Mouse (Mus musculus) megakaryocyte, embryonic 14.5 days (primary cell): ENCODE results near the gene Lrrc72.

Source experiments
- FLI1 ChIP-seq: IDR thresholded peaks from 2 replicates; pipeline ENCODE4 v1.6.1; 2012; ENCODE audit warnings: low read length, inconsistent platforms, mixed read lengths
- GATA1 ChIP-seq: IDR thresholded peaks from 3 replicates; pipeline ENCODE4 v1.6.1; 2012; ENCODE audit warnings: mixed read lengths, low read length, inconsistent platforms, borderline replicate concordance

DNA sequence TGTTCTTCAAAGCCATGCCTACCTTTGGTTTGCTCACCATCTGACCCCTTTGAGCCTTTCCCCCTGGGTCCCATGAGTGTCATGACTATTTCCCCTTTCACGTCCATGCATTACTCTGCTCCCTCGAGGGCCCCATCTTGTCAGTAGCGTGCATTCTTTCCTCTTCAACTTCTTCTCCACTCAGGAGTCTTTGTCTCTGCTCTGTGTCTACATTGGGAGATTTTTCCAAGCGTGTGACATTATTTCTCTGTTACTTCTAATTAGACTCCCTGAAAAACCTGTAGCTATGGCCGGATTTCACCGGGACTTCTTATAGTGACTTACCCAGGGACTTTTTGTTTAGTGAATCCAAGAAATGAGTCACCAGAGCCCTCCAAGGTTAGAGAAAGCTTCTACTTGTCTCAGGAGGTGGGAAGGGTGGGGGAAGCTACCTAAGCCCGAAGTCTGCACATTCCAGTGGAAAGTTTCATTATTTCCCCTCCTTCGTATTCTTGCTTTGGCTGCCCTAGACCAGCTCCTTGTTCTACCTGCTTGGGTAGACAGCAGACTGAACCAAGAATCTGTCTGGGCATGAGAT lies 14.6 kb upstream of the Lrrc72 start:
- TF ChIP-seq GATA1 (no peak), FLI1 (no peak)
